Comparison of ENCODE assay signal across 17 mouse cellular contexts in the genomic region with DNA sequence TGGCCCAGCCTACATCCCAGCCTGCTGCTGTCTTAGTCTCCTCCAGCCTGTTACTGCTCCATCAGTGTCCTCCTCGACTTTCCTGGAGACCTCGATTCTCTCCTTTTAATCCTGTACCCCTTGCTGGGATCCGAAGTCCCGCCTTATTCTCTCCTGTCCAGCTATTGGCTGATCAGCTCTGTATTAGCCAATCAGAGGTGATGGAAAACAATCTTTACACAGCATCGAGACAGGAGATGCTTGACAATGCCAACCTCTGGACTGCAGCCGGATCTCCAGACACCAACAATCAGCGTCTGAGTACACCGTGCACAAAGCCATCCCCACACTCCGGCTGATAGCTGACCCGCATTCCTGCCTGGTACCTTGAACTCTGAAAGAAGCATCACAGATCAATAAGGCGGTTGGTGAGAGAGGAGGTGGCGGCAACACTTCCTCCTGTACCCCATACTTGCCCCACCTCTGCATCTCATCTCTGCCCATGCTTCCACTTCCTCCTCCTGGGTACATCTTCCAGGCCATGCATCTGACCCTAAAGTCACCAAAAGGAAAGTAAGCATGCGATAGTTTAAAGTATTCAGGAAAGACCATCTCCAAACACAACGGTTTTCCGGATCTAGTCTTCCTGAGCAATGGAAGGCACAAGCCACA.
DNase-seq lines count a peak whose midpoint lies in the region; ATAC-seq and TF ChIP-seq lines count a peak whose summit lies in the region.
"Had no signal": no experiment of that assay in that cellular context is flagged by ENCODE, and none has a peak within 500 bp of the region (broad histone marks: within the 10 kb centered on the region; RNA-seq: fewer than 3 reads in every experiment).

No protein-coding gene starts in this region.

- H3K4me3 ChIP-seq in forebrain, embryonic 10.5 days = peak overlapping the region; percentile 16
- no peak overlapping the region for H3K4me3 ChIP-seq in forebrain, postnatal 0 days (ENCODE audit: low read depth, low read length)
- H3K4me3 ChIP-seq in embryonic facial prominence, embryonic 10.5 days = 0 out of 2 replicates have a peak overlapping the region, but pooled peaks have one; percentile 23
- H3K4me3 ChIP-seq in hindbrain, embryonic 14.5 days (replicated peaks; ENCODE audit: low read length) = no peak overlapping the region
- no peak overlapping the region for H3K4me3 ChIP-seq in midbrain, embryonic 15.5 days
- H3K4me3 ChIP-seq: embryonic facial prominence, embryonic 15.5 days; heart, adult 2 months; limb, embryonic 13.5 days had no signal

- 59% methylated on average over 15 of the region's 15 CpGs for WGBS in forebrain, embryonic 10.5 days
- 49% methylated on average over 15 of the region's 15 CpGs for WGBS in forebrain, postnatal 0 days
- 59% methylated on average over 15 of the region's 15 CpGs for WGBS in embryonic facial prominence, embryonic 10.5 days
- 61% methylated on average over 15 of the region's 15 CpGs for WGBS in hindbrain, embryonic 14.5 days
- WGBS in midbrain, embryonic 15.5 days = 51% methylated on average over 15 of the region's 15 CpGs

- no peak for TF ChIP-seq CTCF in forebrain, postnatal 0 days (IDR thresholded peaks at IDR 0.05; ENCODE audit: low read depth)

- no peak overlapping the region for H3K9ac ChIP-seq in forebrain, postnatal 0 days
- no peak overlapping the region for H3K9ac ChIP-seq in hindbrain, embryonic 14.5 days
- H3K9ac ChIP-seq in midbrain, embryonic 15.5 days = no peak overlapping the region
- H3K9ac ChIP-seq: embryonic facial prominence, embryonic 15.5 days; limb, embryonic 13.5 days had no signal

- H3K4me1 ChIP-seq in forebrain, embryonic 10.5 days = peaks cover 26% of the 10 kb centered on the region
- peaks cover 7% of the 10 kb centered on the region; the same call in 1 of the 2 replicates for H3K4me1 ChIP-seq in forebrain, postnatal 0 days (ENCODE audit: insufficient read depth)
- H3K4me1 ChIP-seq in embryonic facial prominence, embryonic 10.5 days = peaks cover 18% of the 10 kb centered on the region
- H3K4me1 ChIP-seq in hindbrain, embryonic 14.5 days (replicated peaks; ENCODE audit: control insufficient read depth, insufficient read depth, low read length) = 0 out of 2 replicates have a peak, but pooled peaks cover 5% of the 10 kb centered on the region
- no peaks in the 10 kb centered on the region; the same call in 1 of the 2 replicates for H3K4me1 ChIP-seq in midbrain, embryonic 15.5 days

- H3K4me2 ChIP-seq in forebrain, postnatal 0 days (ENCODE audit: low read depth) = no peak overlapping the region
- H3K4me2 ChIP-seq in hindbrain, embryonic 14.5 days (replicated peaks) = peak overlapping the region; percentile 24
- H3K4me2 ChIP-seq in midbrain, embryonic 15.5 days = no peak overlapping the region; the same call in 1 of the 2 replicates
- H3K4me2 ChIP-seq: embryonic facial prominence, embryonic 15.5 days; limb, embryonic 13.5 days had no signal

- H3K27ac ChIP-seq in forebrain, embryonic 10.5 days = no peak overlapping the region
- H3K27ac ChIP-seq in forebrain, postnatal 0 days (ENCODE audit: low read depth, low read length) = no peak overlapping the region
- no peak overlapping the region for H3K27ac ChIP-seq in embryonic facial prominence, embryonic 10.5 days (replicated peaks)
- H3K27ac ChIP-seq in hindbrain, embryonic 14.5 days = no peak overlapping the region
- H3K27ac ChIP-seq in midbrain, embryonic 15.5 days = no peak overlapping the region
- H3K27ac ChIP-seq: embryonic facial prominence, embryonic 15.5 days; heart, adult 2 months; limb, embryonic 13.5 days had no signal

- intact Hi-C loops in heart, postnatal 14 days (cut with DNase I) = no loop called here

- no peak for ATAC-seq in forebrain, postnatal 0 days
- peak; percentile 55 for ATAC-seq in hindbrain, embryonic 14.5 days (ENCODE audit: low FRiP score)
- ATAC-seq in midbrain, embryonic 15.5 days (replicated peaks) = peak; percentile 24; the same call in 1 of the 2 replicates
- no peak for ATAC-seq in erythroid progenitor cell, adult 5-6 weeks (replicated peaks; ENCODE audit: low FRiP score, poor library complexity, severe bottlenecking)

- peaks cover 15% of the 10 kb centered on the region for H3K27me3 ChIP-seq in forebrain, embryonic 10.5 days (ENCODE audit: poor library complexity, severe bottlenecking)
- H3K27me3 ChIP-seq in forebrain, postnatal 0 days (ENCODE audit: insufficient read depth, low read length) = no peaks in the 10 kb centered on the region
- no peaks in the 10 kb centered on the region; the same call in 1 of the 2 replicates for H3K27me3 ChIP-seq in embryonic facial prominence, embryonic 10.5 days (replicated peaks; ENCODE audit: low read depth, poor library complexity, severe bottlenecking)
- no peaks in the 10 kb centered on the region for H3K27me3 ChIP-seq in hindbrain, embryonic 14.5 days (ENCODE audit: control insufficient read depth, insufficient read depth, low read length)
- no peaks in the 10 kb centered on the region for H3K27me3 ChIP-seq in midbrain, embryonic 15.5 days (replicated peaks)
- H3K27me3 ChIP-seq: embryonic facial prominence, embryonic 15.5 days; limb, embryonic 13.5 days had no signal

- H3K36me3 ChIP-seq in forebrain, embryonic 10.5 days (replicated peaks) = no peaks in the 10 kb centered on the region
- no peaks in the 10 kb centered on the region for H3K36me3 ChIP-seq in forebrain, postnatal 0 days (ENCODE audit: insufficient read depth)
- H3K36me3 ChIP-seq in embryonic facial prominence, embryonic 10.5 days (replicated peaks) = no peaks in the 10 kb centered on the region
- no peaks in the 10 kb centered on the region for H3K36me3 ChIP-seq in hindbrain, embryonic 14.5 days (replicated peaks; ENCODE audit: control insufficient read depth, insufficient read depth)
- no peaks in the 10 kb centered on the region for H3K36me3 ChIP-seq in midbrain, embryonic 15.5 days (replicated peaks)
- H3K36me3 ChIP-seq: embryonic facial prominence, embryonic 15.5 days; limb, embryonic 13.5 days had no signal

- no peaks in the 10 kb centered on the region for H3K9me3 ChIP-seq in forebrain, embryonic 10.5 days
- H3K9me3 ChIP-seq in forebrain, postnatal 0 days (ENCODE audit: low read length) = no peaks in the 10 kb centered on the region
- H3K9me3 ChIP-seq in embryonic facial prominence, embryonic 10.5 days = no peaks in the 10 kb centered on the region
- H3K9me3 ChIP-seq in hindbrain, embryonic 14.5 days (ENCODE audit: control insufficient read depth, low read length) = no peaks in the 10 kb centered on the region
- H3K9me3 ChIP-seq in midbrain, embryonic 15.5 days = no peaks in the 10 kb centered on the region
- H3K9me3 ChIP-seq: embryonic facial prominence, embryonic 15.5 days; limb, embryonic 13.5 days had no signal

- no peak for DNase-seq in forebrain, embryonic 10.5 days (ENCODE audit: extremely low spot score, low spot score)
- no peak for DNase-seq in forebrain, postnatal 0 days
- DNase-seq in embryonic facial prominence, embryonic 10.5 days (ENCODE audit: low spot score) = no peak
- no peak for DNase-seq in hindbrain, embryonic 14.5 days (ENCODE audit: low spot score)
- DNase-seq in adrenal gland, postnatal 36 days = no peak
- DNase-seq in heart, postnatal 14 days = no peak
- DNase-seq: adrenal gland, postnatal 14 days; cerebellum, postnatal 25 days; heart, adult 2 months; kidney, adult 11 months; lung, postnatal 4 days; right cerebral cortex, postnatal 4 days; thymus, adult 2 months had no signal

Comparison
In these comparisons a context has a peak if more than half of its experiments do, and no peak if none do; other contexts are left out.
1. H3K4me3 ChIP-seq: peak in forebrain, embryonic 10.5 days (single experiment) and embryonic facial prominence, embryonic 10.5 days (single experiment); none in forebrain, postnatal 0 days (single experiment), hindbrain, embryonic 14.5 days (single experiment) and midbrain, embryonic 15.5 days (single experiment).
2. ATAC-seq: peak in hindbrain, embryonic 14.5 days (single experiment) and midbrain, embryonic 15.5 days (single experiment); none in forebrain, postnatal 0 days (single experiment) and erythroid progenitor cell, adult 5-6 weeks (single experiment).